Mouse (Mus musculus) small intestine, adult 2 months (tissue): ENCODE measurements around the gene Gpx3. TPM values are rescaled to one million over a fixed set of nuclear protein-coding genes. Genes with fewer than 3 reads are reported as not detected.
A peak's percentile ranks its signal among the peaks of the same experiment; 100 is the strongest.

ENCODE experiments used
- H3K27ac ChIP-seq: fragments of 200-500 bp; 2 replicates; pipeline ENCODE4 v1.5.1; 2012; ENCODE audit warnings: low read depth, low read length, control low read depth, inconsistent platforms; ENCODE audit not compliant: insufficient read depth
- H3K27me3 ChIP-seq: fragments of 200-500 bp; 2 replicates; pipeline ENCODE4 v1.6.1; 2012; ENCODE audit warnings: mild to moderate bottlenecking, moderate library complexity, low read length, inconsistent platforms; ENCODE audit not compliant: control insufficient read depth, insufficient read depth
- H3K36me3 ChIP-seq: fragments of 200-500 bp; 2 replicates; pipeline ENCODE4 v1.6.1; 2012; ENCODE audit warnings: mild to moderate bottlenecking, low read length, control low read depth, inconsistent platforms; ENCODE audit not compliant: control insufficient read depth, insufficient read depth
- H3K4me1 ChIP-seq: fragments of 200-500 bp; 2 replicates; pipeline ENCODE4 v1.6.1; 2012; ENCODE audit warnings: low read length, inconsistent platforms, mixed read lengths; ENCODE audit not compliant: control insufficient read depth, insufficient read depth, insufficient read length
- H3K4me3 ChIP-seq: fragments of 200-500 bp; 2 replicates; pipeline ENCODE4 v1.5.1; 2012; ENCODE audit warnings: low read depth, mild to moderate bottlenecking, control low read depth, inconsistent platforms, low read length, moderate library complexity
- CTCF ChIP-seq: fragments of 200-500 bp; IDR thresholded peaks from 2 replicates; pipeline ENCODE4 v1.5.1; 2012; ENCODE audit warnings: low read depth, mild to moderate bottlenecking, control low read depth, inconsistent platforms, low read length, moderate library complexity, mixed read lengths; ENCODE audit not compliant: insufficient replicate concordance, insufficient read length; ENCODE audit errors: extremely low read depth
- POLR2A ChIP-seq: fragments of 200-500 bp; IDR thresholded peaks from 2 replicates; pipeline ENCODE4 v1.6.1; 2012; ENCODE audit warnings: low read depth, mild to moderate bottlenecking, control low read depth, inconsistent platforms, low read length, moderate library complexity
- WGBS: fragments of 180-500 bp; shearing (Covaris S2); methylation state at CpG from one replicate; pipeline ENCODE4 v1.1.7; 2018; 5-methylcytosine and 5-hydroxymethylcytosine counted together
- polyA plus RNA-seq: library from polyadenylated mRNA; depleted of rRNA; stranded (reverse); fragments of >200 nt; gene quantifications from 2 replicates; pipeline ENCODE4 v1.2.3, GENCODE M21; 2012

The Gpx3 gene
- polyA plus RNA-seq, 1 experiment = 90.3 TPM

DNA sequence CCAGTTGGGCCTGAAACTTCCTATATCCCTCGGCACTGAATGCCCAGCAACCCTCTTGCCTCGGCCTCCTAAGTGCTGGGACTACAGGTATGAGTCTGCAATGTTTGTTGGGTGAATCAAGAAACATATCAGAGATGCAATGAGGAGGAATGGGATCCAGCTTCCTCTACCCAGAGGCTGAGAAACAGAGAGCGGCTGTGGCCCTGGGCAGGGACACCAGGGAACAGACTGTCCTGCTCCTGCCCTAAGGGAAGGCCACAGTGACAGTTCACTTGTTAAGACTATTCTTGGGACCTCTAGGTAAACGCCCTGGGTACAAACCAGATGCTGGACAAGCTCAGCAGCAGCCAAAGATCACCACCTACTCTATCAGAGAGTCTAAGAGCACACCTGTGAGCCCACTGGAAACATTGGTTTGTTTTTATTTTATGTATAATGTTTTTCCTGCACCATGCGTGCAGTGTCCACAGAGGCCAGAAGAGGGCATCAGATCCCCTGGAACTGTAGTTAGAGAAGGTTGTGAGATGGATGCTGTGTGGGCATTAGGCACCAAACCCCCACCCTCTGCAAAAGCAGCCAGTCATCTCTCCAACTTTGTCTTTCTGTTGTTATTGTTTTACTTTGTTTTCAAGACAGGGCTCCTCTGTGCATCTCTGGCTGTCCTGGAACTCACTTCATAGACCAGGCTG, 29.3 kb downstream of the Gpx3 start:
- Histone ChIP-seq H3K27ac (no peak overlapping the region), H3K36me3 (peaks cover 91% of the 10 kb centered on the region), H3K4me3 (no peak overlapping the region), H3K27me3 (no peaks in the 10 kb centered on the region), H3K4me1 (peaks cover 19% of the 10 kb centered on the region)
- TF ChIP-seq POLR2A = no peak
- peak; percentile 63; the same call in 1 of the 2 replicates for TF ChIP-seq CTCF
- WGBS = 66% methylated on average over 5 of the region's 5 CpGs

DNA sequence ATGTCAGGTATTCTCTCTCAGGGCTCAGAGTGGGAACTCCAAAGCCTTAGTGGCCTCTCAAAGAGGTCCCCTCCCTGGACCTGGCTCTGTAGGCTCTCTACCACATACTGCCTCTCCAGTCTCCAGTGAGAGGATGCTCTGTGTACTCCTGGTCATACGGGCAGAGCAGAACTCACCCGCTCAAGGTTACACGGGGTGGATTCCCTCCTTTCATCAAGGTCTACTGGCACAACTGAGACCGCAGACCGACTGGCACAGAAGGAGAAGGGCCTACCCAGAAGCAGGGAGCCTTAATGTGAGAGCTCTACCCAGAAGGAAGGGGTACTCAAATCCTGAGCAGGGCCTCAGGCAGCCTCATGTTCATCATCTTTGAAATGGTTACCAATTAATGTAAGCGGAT, 30.3 kb downstream of the Gpx3 start:
- Histone ChIP-seq H3K36me3 (peaks cover 86% of the 10 kb centered on the region), H3K4me3 (no peak overlapping the region), H3K4me1 (peaks cover 29% of the 10 kb centered on the region), H3K27ac (no peak overlapping the region), H3K27me3 (no peaks in the 10 kb centered on the region)
- TF ChIP-seq POLR2A (no peak), CTCF (no peak)
- 91% methylated on average over 6 of the region's 6 CpGs for WGBS

DNA sequence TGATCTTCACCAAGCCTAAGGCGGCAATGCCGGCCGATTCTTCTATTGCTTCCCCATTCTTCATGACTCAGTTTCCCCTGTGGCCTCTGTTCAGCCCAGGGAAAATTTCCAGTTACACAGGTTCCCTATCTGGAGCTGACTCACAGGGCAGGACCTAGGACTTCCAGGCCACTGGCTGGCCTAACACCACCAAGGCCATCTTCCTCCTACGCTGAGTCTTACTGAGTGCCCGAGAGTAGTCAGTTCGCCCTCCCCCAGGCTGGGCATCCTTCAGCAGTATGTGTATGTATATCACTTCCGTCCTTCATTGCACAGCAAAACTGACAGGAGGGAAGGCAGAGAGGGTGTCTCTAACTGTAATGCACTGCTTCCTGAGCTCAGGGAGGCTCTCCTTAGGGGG, 31.9 kb downstream of the Gpx3 start:
- H3K36me3 ChIP-seq = peaks cover 84% of the 10 kb centered on the region
- no peak for TF ChIP-seq POLR2A
- no peak for TF ChIP-seq CTCF
- H3K4me1 ChIP-seq = peaks cover 38% of the 10 kb centered on the region
- WGBS = 92% methylated on average over 7 of the region's 7 CpGs
- no peaks in the 10 kb centered on the region for H3K27me3 ChIP-seq
- no peak overlapping the region for H3K4me3 ChIP-seq
- H3K27ac ChIP-seq = no peak overlapping the region

DNA sequence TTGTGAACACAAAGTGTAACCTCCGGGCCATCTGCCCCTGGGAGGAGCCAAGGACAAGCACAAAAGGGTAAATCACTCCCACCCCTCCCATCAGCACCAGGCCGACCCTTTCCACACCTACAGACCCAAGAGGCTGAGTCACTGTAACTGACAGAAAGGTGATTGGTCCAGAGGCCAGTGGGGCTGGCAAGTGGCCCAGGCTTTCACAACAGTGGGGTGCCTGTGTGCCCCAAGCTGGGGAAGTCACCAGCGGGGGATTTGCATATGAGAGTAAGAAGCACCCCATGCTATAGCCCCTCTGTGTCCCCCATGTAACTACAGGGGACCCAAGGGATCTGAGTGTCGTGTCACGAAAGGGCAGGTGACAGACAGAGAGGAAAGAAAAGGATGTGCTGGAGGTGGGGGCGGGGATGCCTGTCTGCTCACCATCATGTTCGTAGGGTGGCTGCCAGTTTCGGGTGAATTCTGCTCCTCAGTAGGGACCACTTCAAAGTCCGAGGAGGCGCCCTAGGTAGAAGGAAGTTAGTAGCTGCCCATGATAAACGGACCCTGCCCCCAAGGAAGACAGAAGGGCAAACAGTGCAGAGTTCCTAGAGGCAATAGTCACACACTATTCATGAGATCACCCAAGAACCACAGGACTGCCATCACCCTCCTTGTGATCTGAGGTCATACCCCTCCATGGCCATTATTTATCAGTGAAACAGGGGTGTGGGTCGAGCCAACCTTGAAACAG, 34.0 kb downstream of the Gpx3 start:
- TF ChIP-seq CTCF (no peak), POLR2A (no peak)
- Histone ChIP-seq H3K27me3 (no peaks in the 10 kb centered on the region), H3K4me3 (peak overlapping the region; percentile 11; the same call in 1 of the 2 replicates), H3K4me1 (peaks cover 47% of the 10 kb centered on the region), H3K36me3 (peaks cover 75% of the 10 kb centered on the region), H3K27ac (peak overlapping the region; percentile 99)
- WGBS = 17% methylated on average over 12 of the region's 12 CpGs

DNA sequence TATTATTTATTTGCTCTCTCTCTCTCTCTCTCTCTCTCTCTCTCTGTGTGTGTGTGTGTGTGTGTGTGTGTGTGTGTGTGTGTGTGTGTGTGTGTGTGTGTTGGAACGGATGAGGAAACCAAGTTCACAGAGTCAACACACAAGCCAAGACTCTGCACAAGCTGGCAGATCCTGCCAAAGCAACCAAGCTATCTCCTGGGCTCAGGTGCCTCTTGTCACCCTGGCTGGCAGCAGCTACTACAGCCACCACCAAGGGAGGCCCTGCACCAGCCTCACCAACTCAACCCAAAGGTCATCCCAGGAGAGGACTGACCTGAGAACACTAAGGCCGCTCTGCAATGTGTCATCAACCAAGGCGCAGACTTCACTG, 34.5 kb downstream of the Gpx3 start:
- peaks cover 71% of the 10 kb centered on the region for H3K36me3 ChIP-seq
- peaks cover 47% of the 10 kb centered on the region for H3K4me1 ChIP-seq
- no peaks in the 10 kb centered on the region for H3K27me3 ChIP-seq
- no peak overlapping the region for H3K4me3 ChIP-seq
- peak overlapping the region; percentile 99 for H3K27ac ChIP-seq
- peak; percentile 54; the same call in 1 of the 2 replicates for TF ChIP-seq POLR2A
- TF ChIP-seq CTCF = no peak
- 25% methylated on average over 3 of the region's 3 CpGs for WGBS

DNA sequence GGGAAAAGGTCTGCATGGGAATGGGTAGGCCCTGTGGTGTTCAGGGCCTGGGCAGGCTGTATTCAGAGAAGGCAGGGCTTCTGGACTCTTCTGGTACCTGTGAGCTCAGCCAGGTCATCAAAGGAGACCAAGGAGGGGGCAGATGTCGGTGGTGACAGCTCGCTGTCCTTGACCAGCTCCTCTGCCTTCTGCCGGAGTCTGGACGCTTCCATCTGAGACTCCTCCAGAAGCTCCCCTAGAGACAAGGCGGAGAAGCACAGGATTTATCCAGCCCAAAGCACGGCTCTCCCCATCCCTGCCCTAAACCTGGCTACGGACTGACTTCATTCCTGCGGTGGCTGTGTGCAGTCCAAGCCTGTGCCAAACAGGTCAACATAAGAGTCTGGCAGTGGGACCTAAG, 37.2 kb downstream of the Gpx3 start:
- Histone ChIP-seq H3K4me3 (no peak overlapping the region), H3K27me3 (no peaks in the 10 kb centered on the region), H3K36me3 (peaks cover 45% of the 10 kb centered on the region), H3K4me1 (peaks cover 66% of the 10 kb centered on the region), H3K27ac (peak overlapping the region; percentile 99)
- WGBS = 92% methylated on average over 8 of the region's 8 CpGs
- no peak for TF ChIP-seq CTCF
- no peak for TF ChIP-seq POLR2A

DNA sequence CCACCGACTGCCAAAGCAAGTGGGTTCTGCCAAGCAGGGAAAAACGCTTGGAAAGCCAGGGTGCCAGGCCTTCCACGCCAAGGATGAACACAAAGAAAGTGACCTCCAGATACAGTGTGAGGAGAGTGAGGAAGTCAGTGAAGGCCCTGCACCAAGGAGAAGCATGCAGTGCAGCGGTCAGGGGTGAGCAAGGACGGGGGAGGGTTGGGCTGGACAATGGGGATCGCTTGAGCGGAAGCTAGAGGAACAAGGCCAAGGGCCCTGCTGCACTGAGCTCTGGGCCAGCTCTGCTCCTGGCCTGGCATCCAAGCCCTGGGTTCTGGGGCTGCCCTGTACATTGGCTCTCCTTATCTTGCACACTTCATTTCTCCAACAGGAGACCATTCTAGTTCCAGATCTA, 37.8 kb downstream of the Gpx3 start:
- Histone ChIP-seq H3K36me3 (peaks cover 40% of the 10 kb centered on the region), H3K27me3 (no peaks in the 10 kb centered on the region), H3K4me3 (no peak overlapping the region), H3K4me1 (peaks cover 69% of the 10 kb centered on the region), H3K27ac (peak overlapping the region; percentile 99)
- TF ChIP-seq CTCF (no peak), POLR2A (no peak)
- 88% methylated on average over 7 of the region's 7 CpGs for WGBS
